Mouse (Mus musculus): ENCODE measurements around the gene Limch1.

- no peak for TF ChIP-seq CTCF (IDR thresholded peaks at IDR 0.05)
- no peak for TF ChIP-seq EP300 (IDR thresholded peaks at IDR 0.05)
Measured at GRCm38 (mm10) chr5:66992401-66992800, 246.8 kb downstream of the Limch1 start.
